Mouse (Mus musculus) adipocyte (in vitro differentiated cells): ENCODE results near the gene Herc6.
A peak's percentile ranks its signal among the peaks of the same experiment; 100 is the strongest.
"Not testable (repeated sequence)": the region's sequence is repeated elsewhere in the genome, so short reads cannot be mapped to it uniquely, and the experiment has no call there.

Experiments used
- DNase-seq: peaks from one replicate; pipeline ENCODE4 v3.0.0-alpha.2; 2016; ENCODE audit warnings: low spot score

Herc6 gene

DNA sequence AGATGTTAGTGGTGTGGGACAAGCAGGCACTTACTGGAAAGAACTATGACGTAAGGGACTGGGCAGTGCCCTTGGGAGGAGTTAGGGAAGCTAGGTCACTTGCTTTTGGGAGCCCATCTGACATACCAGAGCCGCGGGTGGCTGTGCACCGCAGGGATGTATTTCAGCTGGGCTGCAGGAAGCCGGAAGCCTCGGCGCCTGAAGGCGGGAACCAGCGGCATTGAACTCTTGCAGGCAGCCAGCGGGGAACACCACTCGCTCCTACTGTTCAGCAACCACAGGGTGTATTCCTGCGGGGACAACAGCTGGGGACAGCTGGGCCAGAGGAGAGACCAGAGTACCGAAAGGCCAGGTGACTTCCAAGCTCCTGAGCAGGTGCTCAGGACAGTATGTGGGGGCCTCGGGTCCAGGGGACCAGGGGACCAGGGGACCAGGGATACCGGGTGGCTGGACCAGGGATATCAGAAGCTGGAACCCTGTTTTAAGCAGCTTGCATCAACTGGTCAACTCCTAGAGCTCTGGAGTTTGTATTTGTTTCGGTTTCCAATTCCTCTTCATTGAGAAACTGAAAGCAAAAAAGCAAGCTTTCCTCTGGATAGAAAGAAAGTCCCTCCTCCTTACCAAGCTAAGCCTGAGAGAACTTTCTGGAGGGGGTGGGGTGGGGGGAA lies at the start of gene Herc6:
Gene Herc6, plus strand, starts transcription at position 120 of the 668 bp plus-strand sequence.
- DNase-seq, result peak; percentile 79

DNA sequence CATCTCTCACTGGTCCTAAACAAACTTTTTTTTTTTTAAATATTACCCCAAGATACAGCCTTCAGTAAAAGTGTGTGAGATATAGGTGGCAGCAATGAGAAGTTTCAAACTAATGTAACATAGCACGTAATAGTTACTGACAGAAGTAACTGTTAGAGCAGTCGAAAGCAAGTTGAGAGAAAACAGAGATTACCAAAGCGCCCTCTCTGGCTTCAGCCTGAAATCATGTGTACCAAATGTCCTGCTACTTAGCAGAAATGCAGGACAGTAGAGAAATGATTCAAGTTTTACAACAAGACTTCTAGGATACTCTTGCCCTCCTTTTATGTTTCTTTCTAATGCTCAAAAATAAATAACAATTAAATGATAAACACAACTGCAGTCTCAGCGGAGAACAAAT lies 49.8 kb upstream of the Herc6 start:
- no peak for DNase-seq

DNA sequence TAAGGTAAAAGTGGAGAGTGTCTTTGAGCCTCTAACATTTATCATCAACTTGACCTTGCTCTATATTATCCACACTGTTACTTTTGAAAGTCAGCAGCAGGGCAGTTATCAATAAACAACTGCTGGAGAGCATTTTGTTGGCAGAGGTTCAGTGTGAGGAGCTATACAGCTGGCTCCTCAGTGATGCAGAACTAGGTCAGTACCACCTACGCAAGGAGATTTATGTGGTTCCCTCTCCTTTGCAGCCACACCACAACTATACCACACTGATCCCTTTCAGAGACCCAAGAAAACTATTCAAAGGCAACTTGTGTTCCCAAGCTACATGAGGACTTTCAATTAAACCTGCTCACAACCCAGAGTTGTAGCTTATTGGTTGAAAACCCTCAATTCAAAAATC lies 49.4 kb upstream of the Herc6 start:
- no peak for DNase-seq

DNA sequence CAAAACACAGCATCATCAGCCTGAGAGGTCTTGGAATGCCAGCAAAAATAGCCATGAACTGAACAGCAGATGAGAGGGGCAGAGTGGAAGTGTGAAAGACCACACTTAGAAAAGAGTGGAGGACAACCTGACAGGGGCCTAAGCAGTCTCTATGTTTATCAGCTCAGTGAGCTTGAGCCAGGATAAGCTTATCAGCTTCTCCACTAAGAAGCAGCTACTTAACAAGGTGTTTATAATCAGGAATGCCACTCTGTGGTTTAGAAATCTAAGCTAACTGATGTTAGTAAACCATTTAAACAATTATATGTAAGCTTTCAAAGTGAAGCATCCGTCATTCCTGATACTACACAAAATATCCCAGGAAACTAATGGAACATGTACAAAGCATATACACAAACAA lies 48.8 kb upstream of the Herc6 start:
- DNase-seq, result no peak

DNA sequence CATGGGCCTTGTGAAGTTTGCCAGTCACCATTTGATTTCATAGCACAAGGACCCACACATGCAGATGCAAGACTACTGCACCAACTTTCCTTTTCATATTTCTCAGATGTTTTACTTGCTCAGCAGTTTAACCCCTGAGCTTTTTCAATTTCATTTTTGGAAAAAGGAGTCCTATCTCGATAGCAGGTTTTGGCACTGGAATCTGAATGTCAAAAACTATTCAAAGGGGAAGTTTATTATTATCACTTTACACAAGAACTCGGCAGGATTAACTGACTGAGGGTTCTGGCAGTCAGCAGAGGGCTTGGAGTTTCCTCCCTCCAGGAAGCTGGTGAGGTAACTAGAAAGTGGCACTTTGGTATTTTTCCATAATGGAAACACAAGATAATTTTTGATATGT lies 47.4 kb upstream of the Herc6 start:
- no peak for DNase-seq

DNA sequence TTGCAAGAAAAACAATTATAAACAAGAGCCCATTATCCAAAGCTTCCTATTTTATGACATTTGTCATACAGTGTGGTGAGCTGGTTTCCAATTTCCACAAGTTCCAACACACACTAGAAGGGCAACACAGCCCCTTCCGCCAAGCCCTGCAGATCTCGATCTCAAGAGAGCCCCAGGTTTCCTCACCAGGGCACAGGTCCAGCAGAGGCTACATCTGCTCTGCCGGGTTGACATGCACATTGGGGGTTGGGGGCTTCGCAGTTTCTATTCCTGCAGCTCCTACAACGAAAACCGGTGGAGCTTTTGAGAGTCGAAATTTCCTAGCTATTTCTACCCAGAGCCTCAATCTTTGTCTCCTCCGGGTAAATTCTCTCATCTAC lies 46.6 kb upstream of the Herc6 start:
- DNase-seq, result peak; percentile 53

DNA sequence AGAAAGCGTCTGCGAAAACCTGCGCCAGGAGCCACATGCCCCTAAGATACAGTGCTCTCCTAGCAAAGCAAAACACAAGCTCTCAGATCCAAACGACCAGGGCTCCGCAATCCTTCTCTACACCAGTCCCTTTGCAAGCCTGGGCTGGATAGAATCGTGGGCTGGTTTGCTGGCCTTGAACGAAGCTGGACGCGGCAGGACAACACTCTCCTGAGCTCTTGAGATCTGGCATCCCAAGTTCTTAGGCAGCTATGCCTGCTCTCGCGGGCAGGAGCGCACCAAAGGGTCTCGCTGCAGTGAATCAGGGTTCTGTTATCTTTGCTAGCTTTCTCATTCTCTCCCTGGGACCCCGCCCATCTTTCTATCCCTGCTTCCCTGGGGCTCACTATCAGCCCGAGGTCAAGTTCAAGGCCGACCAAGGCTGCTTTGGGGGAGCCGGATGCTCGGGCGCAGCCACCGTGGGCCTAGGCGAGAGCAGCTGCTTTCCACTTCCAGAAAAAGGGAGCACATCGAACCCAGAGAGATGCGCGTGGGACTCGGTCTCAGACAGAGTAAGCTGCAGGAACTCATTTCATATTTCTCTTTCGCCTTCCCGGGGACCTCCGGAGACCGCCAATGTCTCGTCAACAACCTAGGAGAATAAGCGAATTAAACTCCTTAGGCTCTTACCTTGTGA lies 46.1 kb upstream of the Herc6 start:
- DNase-seq, result peak; percentile 54

DNA sequence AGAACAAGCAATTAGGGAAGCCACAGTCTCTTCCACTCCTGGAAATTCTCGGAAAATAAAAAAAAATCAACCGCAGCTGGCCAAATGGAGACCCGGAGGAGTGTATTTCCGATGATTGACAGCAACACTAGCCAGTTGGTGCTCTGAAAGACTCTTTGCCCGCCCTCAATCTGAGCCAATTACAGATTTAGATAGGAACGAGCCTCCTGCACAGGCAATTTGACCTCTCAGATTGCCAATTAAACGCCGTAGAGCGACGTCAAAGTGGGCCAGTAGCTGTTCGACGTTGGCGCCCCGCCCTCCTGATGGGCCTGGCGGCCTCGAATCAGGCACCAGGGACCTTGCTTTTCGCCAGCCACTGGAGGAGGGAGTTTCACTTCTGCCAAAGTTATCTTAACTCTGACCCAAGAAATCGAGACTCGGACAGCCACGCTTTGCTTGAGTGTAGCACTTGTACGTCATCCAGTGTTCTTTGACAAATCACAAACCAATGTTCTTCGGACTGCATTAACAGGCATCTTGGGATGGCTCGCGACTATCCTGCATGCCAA lies 45.3 kb upstream of the Herc6 start, which contains the start of gene Ppm1k:
Gene Ppm1k, minus strand, starts transcription at position 83 of the 551 bp plus-strand sequence.
- peak; percentile 100 for DNase-seq

DNA sequence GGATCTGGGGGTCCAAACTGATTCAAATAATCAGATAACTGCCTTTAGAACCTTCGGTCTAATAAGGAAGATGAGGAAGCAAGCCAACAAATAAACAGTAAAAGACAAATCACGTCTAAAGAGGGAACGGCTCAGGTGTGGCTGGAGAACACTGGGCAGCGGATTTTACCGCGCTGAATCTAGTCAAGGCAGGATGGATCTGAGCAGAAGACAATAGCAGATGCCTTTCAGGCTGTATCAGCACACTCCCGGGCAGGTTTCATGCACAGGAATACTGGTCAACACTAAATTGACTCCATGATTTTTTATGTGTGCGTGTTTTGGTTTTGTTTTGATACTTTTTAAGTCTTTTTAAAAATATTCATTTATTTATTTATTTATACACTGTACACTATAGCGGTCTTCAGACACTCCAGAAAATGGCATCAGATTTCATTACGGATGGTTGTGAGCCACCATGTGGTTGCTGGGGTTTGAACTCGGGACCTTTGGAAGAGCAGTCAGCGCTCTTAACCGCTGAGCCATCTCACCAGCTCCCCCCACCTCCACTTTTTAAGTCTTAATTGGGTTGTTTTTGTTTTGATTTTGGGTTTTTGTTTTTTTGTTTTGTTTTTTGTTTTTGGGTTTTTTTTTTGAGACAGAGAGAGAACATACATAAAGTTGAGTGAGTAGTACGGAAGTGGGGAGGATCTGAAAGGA lies 44.7 kb upstream of the Herc6 start:
- no peak for DNase-seq

DNA sequence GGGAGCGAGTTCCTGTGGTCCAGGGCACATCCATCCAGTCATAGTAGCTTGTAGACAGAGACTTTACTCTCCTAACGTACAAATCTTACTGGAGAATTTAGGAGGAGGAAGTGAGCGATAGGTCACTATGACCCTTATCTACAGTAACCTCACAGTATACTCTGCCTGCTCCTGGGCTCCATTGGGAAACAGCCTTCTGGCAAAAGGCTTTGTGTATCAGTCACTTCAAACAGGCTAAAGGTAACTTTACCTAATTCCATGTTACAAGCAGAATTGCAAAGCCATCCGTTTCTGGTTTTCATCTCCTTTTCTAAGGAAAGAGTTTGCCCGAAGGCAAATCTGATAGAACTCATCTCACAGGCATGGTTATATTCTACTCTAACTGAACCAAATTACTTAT lies 42.9 kb upstream of the Herc6 start:
- peak; percentile 37 for DNase-seq

DNA sequence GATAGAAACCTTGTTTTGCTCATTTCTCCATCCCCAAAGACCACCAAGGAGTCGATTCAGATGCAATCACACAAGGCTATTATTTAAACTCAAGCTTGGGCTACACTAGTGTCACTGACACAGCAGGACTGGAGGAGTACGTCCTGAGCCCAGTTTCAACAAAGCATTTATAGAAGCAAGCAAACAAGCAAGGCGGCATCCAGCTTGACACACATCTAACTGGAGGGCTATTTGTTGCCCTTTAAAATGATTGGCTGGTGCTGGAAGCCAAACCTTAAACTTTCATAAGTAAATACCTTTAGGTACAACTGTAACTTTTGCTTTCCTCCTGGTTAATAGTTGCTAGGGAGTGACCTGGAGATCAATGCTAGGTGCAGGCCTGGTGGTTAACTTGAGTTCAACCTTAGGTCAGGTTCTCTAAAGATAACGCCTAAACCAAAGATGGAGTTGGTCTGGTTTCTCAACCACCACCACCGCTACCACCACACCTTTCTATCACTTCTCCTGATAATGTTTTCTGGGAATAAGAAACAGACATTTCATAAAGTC lies 39.8 kb upstream of the Herc6 start:
- DNase-seq, result no peak

DNA sequence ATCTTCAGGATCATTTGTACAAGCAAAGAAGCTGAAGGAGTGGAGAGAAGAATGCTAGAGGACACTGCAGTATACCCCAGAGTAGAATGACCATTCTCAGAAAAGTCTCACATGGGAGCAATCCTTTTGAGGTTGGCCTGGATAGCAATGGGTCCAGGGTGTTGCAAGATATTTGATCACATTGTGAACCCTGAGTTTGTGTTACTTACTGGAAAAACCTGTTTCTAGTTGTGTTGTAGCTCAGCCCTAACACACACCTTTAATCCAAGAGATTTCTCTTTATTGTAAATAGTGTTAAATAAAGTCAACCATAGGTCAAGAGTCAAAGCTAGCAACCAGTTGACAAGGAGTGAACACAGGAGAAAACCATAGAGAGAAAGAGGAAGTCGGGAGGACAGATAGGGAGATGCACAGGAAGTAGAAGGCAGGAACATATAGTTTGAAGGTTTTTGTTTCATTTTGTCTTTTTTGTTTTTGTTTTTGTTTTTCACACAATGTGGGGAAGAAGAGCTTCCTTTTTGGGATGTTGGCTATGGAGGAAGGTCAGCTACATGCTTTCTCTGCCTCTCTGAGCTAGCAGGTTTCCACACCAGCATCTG lies 39.0 kb upstream of the Herc6 start:
- DNase-seq, result no peak

DNA sequence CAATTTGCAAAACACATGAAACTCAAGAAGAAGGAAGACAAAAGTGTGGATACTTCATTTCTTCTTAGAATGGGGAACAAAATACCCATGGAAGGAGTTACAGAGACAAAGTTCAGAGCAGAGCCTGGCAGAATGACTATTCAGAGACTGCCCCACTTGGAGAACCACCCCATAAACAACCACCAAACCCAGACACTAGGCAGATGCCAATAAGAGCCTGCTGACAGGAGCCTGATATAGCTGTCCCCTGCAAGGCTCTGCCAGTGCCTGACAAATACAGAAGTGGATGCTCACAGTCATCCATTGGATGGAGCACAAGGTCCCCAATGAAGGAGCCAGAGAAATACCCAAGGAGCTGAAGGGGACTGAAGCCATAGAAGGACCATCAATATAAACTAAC lies 37.2 kb upstream of the Herc6 start:
- DNase-seq, result not testable (repeated sequence)

DNA sequence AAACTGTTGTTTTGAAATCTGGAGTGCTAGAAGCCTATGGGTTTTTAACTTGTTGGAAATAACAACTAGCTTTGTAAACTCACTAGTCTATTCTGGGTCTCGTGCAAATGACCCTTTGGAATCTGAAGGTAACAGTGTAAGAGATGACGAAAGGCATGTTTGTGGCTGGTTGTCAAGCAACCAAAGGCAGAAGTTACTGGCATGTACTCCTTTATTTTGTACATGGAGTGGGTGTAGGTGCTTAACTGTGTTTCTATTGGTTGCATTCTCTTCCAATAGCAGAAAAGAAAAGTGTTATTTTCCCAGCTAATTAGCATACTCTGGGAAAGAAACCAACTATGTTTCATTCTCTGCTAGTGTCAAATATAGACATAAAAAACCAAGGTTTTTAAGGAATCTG lies 35.9 kb upstream of the Herc6 start:
- DNase-seq, result peak; percentile 67

DNA sequence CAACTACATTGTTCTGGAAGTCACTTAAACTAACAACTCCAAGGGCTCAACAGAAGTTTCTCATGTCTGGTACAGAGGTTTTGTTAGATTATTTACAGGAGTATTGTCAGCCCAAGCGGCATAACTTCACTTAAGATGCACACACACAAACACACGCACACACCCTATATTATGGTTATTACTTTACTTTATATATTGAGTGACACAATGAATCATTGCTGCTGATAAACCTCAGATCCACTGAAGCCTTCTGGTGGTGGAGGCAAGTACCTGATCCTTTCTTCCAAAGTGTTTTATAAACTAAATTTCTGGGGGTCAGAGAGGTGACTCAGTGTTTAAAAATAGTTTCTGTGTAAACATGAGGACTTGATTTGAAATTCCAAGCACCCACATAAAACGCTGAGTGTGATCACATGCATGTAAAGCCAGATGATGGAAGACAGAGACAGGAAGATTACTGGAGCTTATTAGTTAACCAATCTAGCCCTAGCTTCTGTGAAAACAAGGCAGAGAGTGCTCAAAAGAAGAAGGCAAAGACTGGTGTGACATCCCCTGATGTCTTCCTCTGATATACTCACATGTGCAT lies 29.5 kb upstream of the Herc6 start:
- DNase-seq, result no peak

DNA sequence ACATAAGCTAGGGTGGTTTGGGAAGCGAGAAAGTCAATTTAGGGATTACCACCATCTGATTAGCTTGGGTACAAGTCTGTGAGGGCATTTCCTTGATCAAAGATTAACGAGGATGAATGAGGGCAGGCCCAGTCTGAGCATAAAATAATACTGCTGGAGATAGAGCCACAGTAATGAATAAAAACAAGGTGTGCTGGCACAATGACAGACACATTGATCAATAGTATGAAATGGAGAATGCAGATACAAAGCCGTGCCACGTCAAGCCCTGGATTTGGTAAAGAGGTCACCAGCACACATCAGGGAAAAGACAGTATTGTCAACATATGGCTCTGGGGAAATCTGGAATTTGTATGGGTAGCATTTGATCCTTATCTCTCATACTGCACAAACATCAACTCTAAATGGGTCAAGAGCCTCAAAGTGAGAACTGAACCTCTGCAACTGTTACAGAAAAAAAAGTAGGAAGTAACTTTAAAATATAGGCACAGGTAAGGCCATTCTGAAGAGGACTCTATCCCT lies 22.9 kb upstream of the Herc6 start:
- DNase-seq, result no peak

DNA sequence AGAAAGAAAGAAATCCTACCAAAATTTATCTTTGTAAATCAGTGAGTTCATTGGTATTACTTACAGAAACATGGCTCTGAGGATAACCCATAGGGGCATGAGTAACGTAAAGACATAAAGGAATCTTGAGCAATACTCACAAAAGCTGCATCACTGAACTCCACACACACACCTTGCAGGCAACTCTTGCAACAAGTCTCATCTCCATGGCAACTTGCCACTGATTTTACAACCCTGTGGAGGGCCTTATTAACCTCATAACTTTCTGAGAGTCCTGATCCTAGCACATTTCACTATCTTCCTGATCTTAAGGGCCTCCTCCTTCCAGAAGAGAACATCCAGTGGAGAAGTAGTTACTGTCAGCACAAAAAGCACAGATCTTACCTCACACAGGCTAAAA lies 17.3 kb upstream of the Herc6 start:
- DNase-seq, result no peak

DNA sequence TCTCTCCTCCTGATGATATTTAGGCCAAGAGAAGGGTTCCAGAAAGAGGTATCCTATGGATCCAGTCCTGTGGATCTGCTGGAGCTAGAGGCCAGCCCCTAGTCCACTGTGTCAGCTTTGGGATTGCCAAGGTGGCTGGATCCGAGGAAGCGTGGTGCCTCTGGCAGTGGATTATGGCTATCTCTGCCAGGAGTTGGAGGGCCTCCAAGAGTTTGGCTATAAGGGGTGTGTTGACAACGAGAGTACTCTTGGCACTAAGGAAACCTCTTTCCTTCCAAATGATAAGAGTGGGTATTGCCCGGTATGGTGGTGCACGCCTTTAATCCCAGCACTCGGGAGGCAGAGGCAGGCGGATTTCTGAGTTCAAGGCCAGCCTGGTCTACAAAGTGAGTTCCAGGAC lies 15.3 kb upstream of the Herc6 start:
- DNase-seq, result no peak

DNA sequence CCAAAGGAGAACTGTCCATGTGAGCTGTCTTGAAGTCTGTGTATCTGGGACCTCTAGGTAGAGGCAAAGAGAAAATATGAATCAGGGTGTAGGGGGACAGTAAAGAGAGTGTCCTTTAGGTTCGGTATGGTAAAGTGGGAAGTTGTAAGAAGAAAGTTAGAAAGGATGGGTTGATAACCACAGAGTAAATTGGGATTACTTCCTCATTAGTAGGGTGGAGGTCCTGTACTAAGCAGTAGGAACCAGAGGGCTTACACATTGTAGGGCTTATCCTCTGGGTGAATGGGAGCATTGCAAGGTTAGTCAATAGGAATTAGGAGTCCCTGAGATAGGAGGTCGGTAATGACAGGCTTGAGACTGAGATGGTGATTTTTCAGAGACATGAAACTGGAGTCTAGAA lies 13.2 kb upstream of the Herc6 start:
- no peak for DNase-seq

DNA sequence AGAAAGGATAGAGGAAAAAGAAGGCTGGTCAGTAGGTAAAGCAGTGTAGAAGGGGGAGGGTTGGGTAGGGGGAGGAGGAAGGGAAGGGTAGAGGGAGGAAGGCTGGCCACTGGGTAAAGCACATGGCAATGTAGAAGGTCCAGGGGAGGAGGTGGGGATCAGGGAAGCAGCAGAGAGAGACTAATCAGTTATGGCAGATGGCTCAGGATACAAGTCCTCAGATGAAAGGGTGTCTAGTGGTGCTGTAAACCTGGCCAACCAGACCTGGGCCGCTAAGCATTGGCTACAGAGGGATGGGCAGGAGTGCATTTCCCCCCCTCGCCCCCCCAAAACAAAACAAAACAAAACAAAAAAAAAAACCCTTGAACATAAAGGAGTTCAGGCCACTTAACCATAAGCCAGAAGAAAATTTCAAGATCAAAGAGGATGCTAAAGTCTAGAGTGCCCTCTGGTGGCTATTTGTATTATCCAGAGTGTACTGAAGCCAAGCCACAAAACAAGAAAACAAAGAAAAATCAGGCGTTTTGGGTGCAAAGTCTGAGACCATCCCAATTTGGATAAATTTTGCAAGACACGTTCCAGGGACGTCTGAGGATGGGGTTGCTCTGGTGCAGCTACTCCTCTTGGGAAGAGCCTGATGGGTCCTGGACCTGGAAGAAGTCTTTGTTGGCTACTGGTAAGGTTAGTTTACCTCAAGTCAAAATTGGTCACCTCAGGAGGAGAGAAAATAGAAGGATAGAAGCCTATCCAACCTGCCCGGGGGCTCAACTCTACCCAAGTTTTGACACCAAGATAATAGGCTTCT lies 10.4 kb upstream of the Herc6 start:
- DNase-seq, result peak; percentile 87

DNA sequence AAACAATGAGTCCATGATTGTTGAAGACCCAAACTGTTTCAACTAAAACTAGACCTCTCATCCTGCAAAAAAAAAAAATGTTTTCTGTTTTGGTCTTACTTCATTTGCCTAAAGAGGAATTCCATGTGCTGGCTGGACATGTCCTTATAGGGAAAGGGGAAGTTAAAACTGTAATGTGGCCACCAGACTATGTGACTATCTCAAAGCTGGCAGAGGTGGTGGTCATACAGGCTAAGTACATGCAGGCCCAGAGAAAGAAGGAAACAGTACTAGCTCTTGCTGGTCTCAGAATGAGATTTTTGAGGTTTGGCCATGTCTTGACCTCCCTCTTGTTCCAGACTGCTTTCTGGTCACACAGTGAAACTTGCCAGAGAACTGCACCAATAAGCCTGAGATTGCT lies 9.2 kb upstream of the Herc6 start:
- DNase-seq, result peak; percentile 26
